Mouse (Mus musculus): ENCODE data around the gene Copg2. TPM values are rescaled to one million over a fixed set of nuclear protein-coding genes. Genes with fewer than 3 reads are reported as not detected.

Copg2 gene
- total RNA-seq, 2 experiments from 2014 or later, result 20.3 to 43.3 TPM

GRCm38 (mm10) chr6:30698036-30698435, 198.6 kb downstream of the Copg2 start:
- ATAC-seq (replicated peaks; ENCODE audit: poor library complexity), result no peak

Other genes with a start within 250 kb of the Copg2 start
- 7.5 and 10.2 TPM in 2 replicates for gene Cep41, start 203.0 kb downstream of the Copg2 start, total RNA-seq (2015)
- gene Cep41, start 203.0 kb downstream of the Copg2 start, total RNA-seq (2017), result 5.2 and 8.4 TPM in 2 replicates
- not detected in 2 replicates for gene Mest, start 173.2 kb downstream of the Copg2 start, total RNA-seq (2015)
- 0.12 TPM in 1 of 2 replicates, not detected in the other for gene Mest, start 173.2 kb downstream of the Copg2 start, total RNA-seq (2017)
- gene Tsga13, start 18.8 kb upstream of the Copg2 start, total RNA-seq (2015), result 0.42 TPM in 1 of 2 replicates, not detected in the other
- not detected in 2 replicates for gene Tsga13, start 18.8 kb upstream of the Copg2 start, total RNA-seq (2017)
- gene Klf14, start 62.3 kb upstream of the Copg2 start, total RNA-seq (2015), result not detected in 2 replicates
- 0.04 TPM in 1 of 2 replicates, not detected in the other for gene Klf14, start 62.3 kb upstream of the Copg2 start, total RNA-seq (2017)

All from megakaryocyte progenitor cell, adult 5-6 weeks (primary cell).